Mouse (Mus musculus): ENCODE data around the gene Antxr2.

Antxr2 gene

GRCm38 (mm10) chr5:98030902-98031641 lies at the start of gene Antxr2:
Antxr2 (minus strand) TSS chr5:98031043.
- in situ Hi-C loops (cut with MboI, MseI): loop anchor here (10.0 kb wide), 1 partner anchor 134 kb away; the partner anchor contains the start of gene Prdm8

- in situ Hi-C loops (cut with MboI, MseI): no loop called here
Measured at GRCm38 (mm10) chr5:98076612-98077011, 45.8 kb upstream of the Antxr2 start.

GRCm38 (mm10) chr5:98069191-98069590 lies 38.3 kb upstream of the Antxr2 start:
- in situ Hi-C loops (cut with MboI, MseI): no loop called here

GRCm38 (mm10) chr5:98055275-98055674 lies 24.4 kb upstream of the Antxr2 start:
- in situ Hi-C loops (cut with MboI, MseI): no loop called here

GRCm38 (mm10) chr5:98054834-98055233 lies 24.0 kb upstream of the Antxr2 start:
- in situ Hi-C loops (cut with MboI, MseI): no loop called here

GRCm38 (mm10) chr5:98034928-98035327 lies 4.1 kb upstream of the Antxr2 start:
- in situ Hi-C loops (cut with MboI, MseI): loop anchor here (10.0 kb wide), 1 partner anchor 130 kb away; the partner anchor contains the start of gene Prdm8

GRCm38 (mm10) chr5:98034207-98034606 lies 3.4 kb upstream of the Antxr2 start:
- in situ Hi-C loops (cut with MboI, MseI): loop anchor here (10.0 kb wide), 1 partner anchor 131 kb away; the partner anchor contains the start of gene Prdm8

GRCm38 (mm10) chr5:98032803-98033420 lies 2.1 kb upstream of the Antxr2 start:
- in situ Hi-C loops (cut with MboI, MseI): loop anchor here (10.0 kb wide), 1 partner anchor 132 kb away; the partner anchor contains the start of gene Prdm8

- in situ Hi-C loops (cut with MboI, MseI): loop anchor here (10.0 kb wide), 1 partner anchor 135 kb away; the partner anchor contains the start of gene Prdm8
Measured at GRCm38 (mm10) chr5:98030091-98030901, 547 bp downstream of the Antxr2 start.

GRCm38 (mm10) chr5:98027688-98028389 lies 3.0 kb downstream of the Antxr2 start:
- in situ Hi-C loops (cut with MboI, MseI): loop anchor here (5.0 kb wide), 1 partner anchor 81 kb away; no protein-coding TSS in a partner anchor

- in situ Hi-C loops (cut with MboI, MseI): loop anchor here (5.0 kb wide), 1 partner anchor 79 kb away; no protein-coding TSS in a partner anchor
Measured at GRCm38 (mm10) chr5:98025921-98026320, 4.9 kb downstream of the Antxr2 start.

- in situ Hi-C loops (cut with MboI, MseI): no loop called here
Measured at GRCm38 (mm10) chr5:98024545-98024944, 6.3 kb downstream of the Antxr2 start.

GRCm38 (mm10) chr5:98021518-98021917 lies 9.3 kb downstream of the Antxr2 start:
- in situ Hi-C loops (cut with MboI, MseI): no loop called here

- in situ Hi-C loops (cut with MboI, MseI): no loop called here
Measured at GRCm38 (mm10) chr5:98020658-98021057, 10.2 kb downstream of the Antxr2 start.

GRCm38 (mm10) chr5:98019396-98019795 lies 11.4 kb downstream of the Antxr2 start:
- in situ Hi-C loops (cut with MboI, MseI): no loop called here

GRCm38 (mm10) chr5:98018162-98018561 lies 12.7 kb downstream of the Antxr2 start:
- in situ Hi-C loops (cut with MboI, MseI): no loop called here

- in situ Hi-C loops (cut with MboI, MseI): no loop called here
Measured at GRCm38 (mm10) chr5:98016247-98017203, 14.3 kb downstream of the Antxr2 start.

- in situ Hi-C loops (cut with MboI, MseI): no loop called here
Measured at GRCm38 (mm10) chr5:98005751-98006150, 25.1 kb downstream of the Antxr2 start.

GRCm38 (mm10) chr5:97999261-97999824 lies 31.5 kb downstream of the Antxr2 start:
- in situ Hi-C loops (cut with MboI, MseI): no loop called here
